Mouse (Mus musculus): ENCODE results near the gene Cyp2c68. TPM values are rescaled to one million over a fixed set of nuclear protein-coding genes. Genes with fewer than 3 reads are reported as not detected.

Gene Cyp2c68
- 0.03 and 0.04 TPM in 2 replicates for polyA plus RNA-seq (2012; rRNA removed)

DNA sequence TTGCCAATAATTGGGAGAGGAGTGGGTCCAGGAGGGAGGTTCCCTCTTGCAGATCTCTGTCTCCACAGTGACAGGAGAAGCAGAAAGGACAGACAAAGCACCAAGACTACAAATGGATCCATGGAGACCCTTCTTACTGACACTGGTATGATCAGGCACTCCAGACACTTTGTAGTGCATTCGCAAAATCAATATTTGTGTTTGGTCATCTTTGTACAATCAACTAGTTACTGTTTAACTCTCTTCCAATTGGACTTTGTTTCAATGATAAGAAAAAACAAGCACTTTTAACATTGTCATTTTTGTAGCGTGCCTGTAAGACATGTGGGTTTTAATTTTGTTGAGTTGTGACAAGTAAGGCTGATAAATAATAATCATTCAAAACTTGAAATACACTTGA lies at the start of gene Cyp2c68:
TSS of gene Cyp2c68 (minus strand) at position 135 of the 400 bp plus-strand sequence.

DNA sequence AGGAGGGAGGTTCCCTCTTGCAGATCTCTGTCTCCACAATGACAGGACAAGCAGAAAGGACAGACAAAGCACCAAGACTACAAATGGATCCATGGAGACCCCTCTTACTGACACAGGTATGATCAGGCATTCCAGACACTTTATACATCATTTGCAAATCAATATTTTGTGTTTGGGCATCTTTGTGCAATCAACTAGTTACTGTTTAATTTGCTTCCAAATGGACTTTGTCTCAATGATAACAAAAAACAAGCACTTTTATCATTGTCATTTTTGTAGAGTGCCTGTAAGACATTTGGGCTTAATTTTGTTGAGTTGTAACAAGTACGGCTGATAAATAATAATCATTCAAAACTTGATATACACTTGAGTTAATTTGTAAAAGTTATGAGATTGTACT lies 91.9 kb downstream of the Cyp2c68 start, which contains the start of gene Cyp2c67:
TSS of gene Cyp2c67 (minus strand) at position 114 of the 400 bp plus-strand sequence.

Other genes starting within 250 kb of the Cyp2c68 start
- gene Cyp2c39, start 230.2 kb downstream of the Cyp2c68 start, polyA plus RNA-seq (2012; rRNA removed) = not detected in 2 replicates
- gene Cyp2c67, start 92.0 kb downstream of the Cyp2c68 start, polyA plus RNA-seq (2012; rRNA removed) = not detected in 2 replicates
- gene Cyp2c40, start 71.8 kb upstream of the Cyp2c68 start, polyA plus RNA-seq (2012; rRNA removed) = not detected in 2 replicates
- gene Cyp2c69, start 145.7 kb upstream of the Cyp2c68 start, polyA plus RNA-seq (2012; rRNA removed) = not detected in 2 replicates

Measured in stomach, adult 2 months (tissue).